Mouse (Mus musculus): Measurements from ENCODE around the gene Adamts4. TPM values are rescaled to one million over a fixed set of nuclear protein-coding genes. Genes with fewer than 3 reads are reported as not detected.

The Adamts4 gene
- total and polyA plus RNA-seq, 3 experiments, result 0.04 to 0.25 (median 0.09) TPM

DNA sequence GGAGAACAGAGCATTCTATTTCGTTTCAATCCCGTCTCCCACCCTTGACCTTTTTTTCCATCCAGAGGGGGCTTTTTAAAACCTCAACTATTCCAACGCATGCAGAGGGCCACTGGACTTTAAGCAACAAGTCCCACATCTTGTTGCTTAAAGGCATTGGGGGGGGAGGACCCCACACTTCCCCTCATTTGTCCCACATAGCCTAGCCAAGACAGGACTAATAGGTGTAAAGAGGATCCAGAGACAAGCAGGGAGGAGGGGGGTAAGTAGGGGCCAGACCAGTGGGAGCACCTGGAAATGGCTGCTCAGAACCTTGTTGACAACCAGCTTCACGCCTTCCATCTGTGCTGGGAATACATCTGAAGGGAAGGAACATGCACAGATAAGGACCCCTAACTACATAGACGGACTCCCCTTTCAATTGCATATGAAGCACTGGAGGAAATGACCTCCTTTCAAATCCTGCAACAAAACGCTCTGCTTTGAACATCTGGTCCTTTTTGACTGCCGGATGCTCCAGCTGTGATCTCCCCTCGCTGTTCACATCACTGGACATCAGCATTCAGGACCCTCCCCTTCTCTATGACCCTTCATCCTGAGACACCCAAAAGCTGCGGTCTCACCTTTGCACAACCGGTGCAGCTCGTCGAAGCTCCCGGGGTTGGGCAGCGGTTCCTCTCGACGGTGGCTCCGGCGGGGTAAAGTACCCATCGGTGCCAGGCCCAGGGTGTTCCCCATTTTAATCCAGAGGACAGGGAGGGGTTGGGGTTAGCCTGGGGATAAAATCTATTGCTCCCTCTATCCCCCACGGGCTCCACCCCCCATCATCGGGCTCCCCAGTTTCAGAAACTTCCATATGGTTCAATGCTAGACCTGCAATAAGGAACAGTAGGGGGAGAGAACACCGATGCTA lies 28.7 kb upstream of the Adamts4 start:
- dilution Hi-C loops (cut with MboI; ENCODE audit: extremely low pct_ligation_motif_present, extremely low pct_unique_long_range_greater_than_20kb, low sequenced_read_pairs), result no loop called here
- H3K27me3 ChIP-seq (replicated peaks), result no peaks in the 10 kb centered on the region
- no peak for DNase-seq (ENCODE audit: extremely low read depth)
- no peaks in the 10 kb centered on the region for H3K9me3 ChIP-seq (replicated peaks; ENCODE audit: low read length)
- no peak overlapping the region for H3K27ac ChIP-seq (ENCODE audit: insufficient read depth, low read depth)
- peaks cover 20 to 34% of the 10 kb centered on the region in 2 experiments for H3K36me3 ChIP-seq (replicated peaks in 1 of 2; ENCODE audit: control insufficient read depth in 1 of 2, insufficient read depth in 1 of 2, low read length in 1 of 2)
- H3K4me1 ChIP-seq (ENCODE audit: control insufficient read depth in 1 of 2, insufficient read depth in 2 of 2), result peaks cover 7 to 27% of the 10 kb centered on the region in 2 experiments; a peak in 3 of 4 replicates
- in situ Hi-C loops (cut with MboI; ENCODE audit: low pct_ligation_motif_present, low pct_unique_long_range_greater_than_20kb, low sequenced_read_pairs), result loop anchor here (5.0 to 10.0 kb wide), 2 partner anchors 109 to 327 kb away; partner anchors contain the start of gene Cfap126
- peak overlapping the region; percentile 67 to 89 (median 69) for H3K4me3 ChIP-seq (replicated peaks in 1 of 3; ENCODE audit: low read depth in 2 of 3, low read length in 2 of 3, poor library complexity in 1 of 3)
- peak overlapping the region; percentile 80 for H3K9ac ChIP-seq (ENCODE audit: insufficient read depth, low read depth)
- no peaks in the 10 kb centered on the region for H3K79me2 ChIP-seq (replicated peaks; ENCODE audit: control insufficient read depth, extremely low read depth, insufficient read depth, poor library complexity, severe bottlenecking)
- H3K4me2 ChIP-seq (ENCODE audit: insufficient read depth, low read depth, poor library complexity, severe bottlenecking), result peak overlapping the region; percentile 93
- no peak for TF ChIP-seq GABPA (IDR thresholded peaks at IDR 0.05; ENCODE audit: insufficient replicate concordance, low read depth, low read length)
- TF ChIP-seq ETS1 (conservative IDR thresholded peaks at IDR 0.05; ENCODE audit: low read depth, low read length), result no peak
- no peak for TF ChIP-seq MAFK (IDR thresholded peaks at IDR 0.05; ENCODE audit: insufficient replicate concordance, low read length)
- TF ChIP-seq MEF2A (IDR thresholded peaks at IDR 0.05; ENCODE audit: borderline replicate concordance, low read depth, low read length), result no peak
- no peak for TF ChIP-seq ZKSCAN1 (IDR thresholded peaks at IDR 0.05; ENCODE audit: borderline replicate concordance, low read depth, low read length)
- TF ChIP-seq BHLHE40 (IDR thresholded peaks at IDR 0.05; ENCODE audit: low read depth, low read length), result no peak
- TF ChIP-seq POLR2A (IDR thresholded peaks at IDR 0.05; ENCODE audit: low read depth, low read length), result no peak
- no peak for TF ChIP-seq TBP (conservative IDR thresholded peaks at IDR 0.05; ENCODE audit: low read depth, low read length)
- TF ChIP-seq HCFC1 (IDR thresholded peaks at IDR 0.05; ENCODE audit: low read depth, low read length), result no peak

DNA sequence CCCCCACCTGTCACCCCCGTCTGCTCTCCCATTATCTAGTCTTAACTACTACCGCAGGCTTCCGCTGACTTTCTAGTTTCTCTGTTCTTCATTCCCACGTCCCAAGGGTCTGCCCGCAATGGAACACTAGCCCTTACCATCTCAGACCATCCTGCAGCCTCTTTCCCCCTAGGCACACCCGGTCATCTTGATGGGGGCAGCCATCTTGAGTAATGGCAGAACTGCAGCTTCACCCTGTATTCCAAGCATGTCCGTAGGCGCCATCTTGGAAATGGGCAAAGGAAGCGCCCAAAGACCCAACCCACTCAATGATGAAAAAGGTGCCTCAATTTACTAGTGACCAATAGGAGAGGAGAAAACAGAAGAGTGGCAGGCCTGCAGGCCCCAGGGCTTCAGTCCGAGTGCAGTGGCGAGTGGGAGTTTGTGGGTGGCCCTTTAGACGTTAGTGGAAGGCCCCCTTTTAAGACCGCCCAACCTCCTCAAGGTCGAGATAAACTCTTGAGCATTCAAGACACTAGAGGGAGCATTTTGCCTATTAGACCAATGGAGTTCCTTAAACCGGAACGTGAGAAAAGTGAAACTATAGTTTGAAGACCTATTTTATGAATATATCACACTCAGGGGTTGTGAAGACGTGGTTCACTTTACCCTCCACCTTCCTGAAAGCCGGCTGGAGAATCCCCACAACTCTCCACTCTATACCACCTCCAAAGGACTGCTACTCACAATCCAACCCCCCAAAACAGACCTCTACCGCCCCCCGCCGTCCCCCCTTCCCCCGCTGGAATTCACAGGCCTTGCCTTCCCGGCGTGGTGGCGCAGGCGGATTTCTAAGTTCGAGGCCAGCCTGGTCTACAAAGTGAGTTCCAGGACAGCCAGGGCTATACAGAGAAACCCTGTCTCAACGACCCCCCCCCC lies 27.7 kb upstream of the Adamts4 start, which contains the start of gene Tomm40l:
TSS of gene Tomm40l (minus strand) at position 277 of the 918 bp plus-strand sequence.
- Histone ChIP-seq H3K4me3 (replicated peaks in 1 of 3; ENCODE audit: low read depth in 2 of 3, low read length in 2 of 3, poor library complexity in 1 of 3) (peak within 1 kb of the TSS; percentile 67 to 89 (median 69)), H3K4me1 (ENCODE audit: control insufficient read depth in 1 of 2, insufficient read depth in 2 of 2) (peaks cover 7 to 28% of the 10 kb centered on the region in 2 experiments; a peak in 3 of 4 replicates), H3K27ac (ENCODE audit: insufficient read depth, low read depth) (no peak within 1 kb of the TSS), H3K79me2 (replicated peaks; ENCODE audit: control insufficient read depth, extremely low read depth, insufficient read depth, poor library complexity, severe bottlenecking) (no peaks in the 10 kb centered on the region), H3K4me2 (ENCODE audit: insufficient read depth, low read depth, poor library complexity, severe bottlenecking) (peak within 1 kb of the TSS; percentile 93), H3K9ac (ENCODE audit: insufficient read depth, low read depth) (peak within 1 kb of the TSS; percentile 80), H3K9me3 (replicated peaks; ENCODE audit: low read length) (no peaks in the 10 kb centered on the region), H3K27me3 (replicated peaks) (no peaks in the 10 kb centered on the region), H3K36me3 (replicated peaks in 1 of 2; ENCODE audit: control insufficient read depth in 1 of 2, insufficient read depth in 1 of 2, low read length in 1 of 2) (peaks cover 20 to 33% of the 10 kb centered on the region in 2 experiments)
- in situ Hi-C loops (cut with MboI; ENCODE audit: low pct_ligation_motif_present, low pct_unique_long_range_greater_than_20kb, low sequenced_read_pairs) (loop anchor here (5.0 to 10.0 kb wide), 2 partner anchors 110 to 328 kb away; partner anchors contain the start of gene Cfap126), dilution Hi-C loops (cut with MboI; ENCODE audit: extremely low pct_ligation_motif_present, extremely low pct_unique_long_range_greater_than_20kb, low sequenced_read_pairs) (no loop called here)
- peak; percentile 99 for DNase-seq (ENCODE audit: extremely low read depth)
- peak; percentile 98 for TF ChIP-seq HCFC1 (IDR thresholded peaks at IDR 0.05; ENCODE audit: low read depth, low read length)
- TF ChIP-seq BHLHE40 (IDR thresholded peaks at IDR 0.05; ENCODE audit: low read depth, low read length), result peak; percentile 93
- no peak for TF ChIP-seq PAX5 (IDR thresholded peaks at IDR 0.05; ENCODE audit: low read length)
- TF ChIP-seq TBP (conservative IDR thresholded peaks at IDR 0.05; ENCODE audit: low read depth, low read length), result peak; percentile 59
- no peak; the same call in 1 of the 2 replicates for TF ChIP-seq ZMIZ1 (IDR thresholded peaks at IDR 0.05; ENCODE audit: low read depth, low read length)
- TF ChIP-seq ETS1 (conservative IDR thresholded peaks at IDR 0.05; ENCODE audit: low read depth, low read length), result no peak
- TF ChIP-seq USF2 (conservative IDR thresholded peaks at IDR 0.05; ENCODE audit: low read depth, low read length), result no peak
- no peak for TF ChIP-seq JUN (IDR thresholded peaks at IDR 0.05; ENCODE audit: insufficient read depth, low read depth, low read length)
- no peak; the same call in 1 of the 2 replicates for TF ChIP-seq ZC3H11A (IDR thresholded peaks at IDR 0.05; ENCODE audit: low read depth, low read length)
- TF ChIP-seq POLR2AphosphoS2 (IDR thresholded peaks at IDR 0.05; ENCODE audit: low read depth, low read length), result peak; percentile 72; the same call in 1 of the 2 replicates
- no peak for TF ChIP-seq ZKSCAN1 (IDR thresholded peaks at IDR 0.05; ENCODE audit: borderline replicate concordance, low read depth, low read length)
- no peak for TF ChIP-seq MAFK (IDR thresholded peaks at IDR 0.05; ENCODE audit: insufficient replicate concordance, low read length)
- peak; percentile 82 for TF ChIP-seq SMC3 (IDR thresholded peaks at IDR 0.05; ENCODE audit: low read depth, low read length)
- TF ChIP-seq RAD21 (IDR thresholded peaks at IDR 0.05; ENCODE audit: low read depth, low read length), result peak; percentile 85
- TF ChIP-seq GABPA (IDR thresholded peaks at IDR 0.05; ENCODE audit: insufficient replicate concordance, low read depth, low read length), result peak; percentile 50; the same call in 1 of the 2 replicates
- peak; percentile 65; the same call in 1 of the 2 replicates for TF ChIP-seq MYC (IDR thresholded peaks at IDR 0.05; ENCODE audit: low read depth, low read length)
- TF ChIP-seq KAT2A (IDR thresholded peaks at IDR 0.05; ENCODE audit: insufficient replicate concordance, low read length), result peak; percentile 91; the same call in 1 of the 2 replicates
- TF ChIP-seq JUND (conservative IDR thresholded peaks at IDR 0.05; ENCODE audit: low read depth, low read length), result no peak
- TF ChIP-seq ZNF384 (IDR thresholded peaks at IDR 0.05; ENCODE audit: low read depth, low read length), result no peak
- peak; percentile 99 for TF ChIP-seq RCOR1 (conservative IDR thresholded peaks at IDR 0.05; ENCODE audit: low read depth, low read length)
- no peak for TF ChIP-seq CHD1 (IDR thresholded peaks at IDR 0.05; ENCODE audit: low read depth, low read length)
- peak; percentile 13 to 90; a peak in 2 of 4 replicates for TF ChIP-seq CTCF (conservative IDR thresholded peaks at IDR 0.05 in 1 of 2, IDR thresholded peaks at IDR 0.05 in 1 of 2; ENCODE audit: low read depth in 2 of 2, low read length in 2 of 2)
- peak; percentile 85 for TF ChIP-seq MXI1 (IDR thresholded peaks at IDR 0.05; ENCODE audit: low read depth, low read length)
